Mouse (Mus musculus) v-Abl transformed pro-B cells (cell line): Measurements from ENCODE around the gene Cacna2d2.

Experiments
- in situ Hi-C, 2 experiments: fragments of 400-800 bp; cut with MboI; formaldehyde crosslinking; loops; one replicate each; pipeline ENCODE4 v1.15.1; 2025; ENCODE audit not compliant: unreplicated experiment in 2 of 2

Gene Cacna2d2

DNA sequence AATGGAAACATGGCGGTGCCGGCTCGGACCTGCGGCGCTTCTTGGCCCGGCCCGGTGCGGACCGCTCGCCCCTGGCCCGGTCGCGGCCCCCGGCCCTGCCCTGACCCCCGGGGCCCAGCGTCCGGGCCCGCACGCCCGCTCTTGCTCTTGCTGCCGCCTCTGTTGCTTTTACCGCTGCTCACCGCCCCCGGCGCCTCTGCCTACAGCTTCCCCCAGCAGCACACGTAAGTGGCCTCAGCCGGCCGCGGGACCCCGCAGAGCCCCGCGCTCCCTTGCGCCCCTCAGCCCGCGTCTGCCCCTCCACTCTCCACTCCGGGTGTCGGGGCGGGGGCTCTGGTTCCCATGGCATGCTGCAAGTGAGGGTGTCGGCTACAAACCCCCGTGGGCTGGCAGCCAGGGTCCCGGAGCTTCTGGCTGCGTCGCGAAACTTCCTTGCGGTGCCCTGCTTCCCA, 674 bp downstream of the Cacna2d2 start:
- in situ Hi-C loops, result no loop called here

DNA sequence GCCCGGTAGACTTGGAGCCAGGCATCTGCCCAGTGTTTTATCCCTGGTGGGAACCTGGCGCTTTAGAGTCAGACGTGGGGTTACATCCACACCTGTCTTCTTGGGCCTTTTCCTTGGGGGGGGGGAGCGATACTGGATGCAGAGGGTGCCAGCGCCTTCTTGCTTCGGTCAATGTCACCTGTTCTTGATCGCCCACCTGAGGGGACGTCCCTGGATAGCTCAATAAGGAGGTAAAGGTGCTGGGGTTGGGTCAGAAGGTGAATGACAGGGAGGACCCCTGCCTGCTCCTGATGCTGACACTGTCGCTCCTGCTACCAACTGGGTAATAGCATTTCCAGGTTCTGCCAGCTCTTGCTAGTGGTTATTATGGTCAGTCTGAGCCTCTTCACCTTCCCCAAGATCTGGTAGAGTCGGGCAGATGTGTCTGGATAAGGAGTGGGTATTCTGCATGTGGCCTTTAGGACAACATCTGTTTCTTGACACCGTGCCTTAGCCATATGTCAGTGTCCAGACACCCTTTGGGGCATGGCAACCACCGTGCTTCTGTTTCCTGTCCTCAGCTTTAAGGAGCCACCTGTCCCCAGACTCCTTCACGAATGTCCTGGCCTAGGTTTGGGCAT, 1.4 kb downstream of the Cacna2d2 start:
- in situ Hi-C loops, result no loop called here

DNA sequence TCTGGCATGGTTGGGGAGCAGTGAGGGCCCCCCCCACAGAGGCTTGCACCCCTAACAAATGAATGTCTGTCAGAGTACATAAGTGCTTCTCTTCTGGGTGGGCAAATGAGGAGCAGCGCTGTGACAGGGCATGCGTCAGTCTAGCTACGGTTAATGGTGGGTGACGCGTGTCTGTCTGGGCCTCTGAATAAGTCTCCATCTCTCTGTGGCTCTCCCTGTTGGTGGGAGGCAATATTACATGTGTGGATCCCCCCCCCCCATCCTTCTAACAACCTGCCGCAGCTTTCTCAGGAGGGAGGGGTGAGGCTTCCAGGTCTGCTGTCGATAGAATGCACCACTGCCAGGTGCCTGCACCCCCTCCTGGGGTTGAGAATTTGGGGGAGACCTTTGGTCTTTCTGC, 3.7 kb downstream of the Cacna2d2 start:
- in situ Hi-C loops, result no loop called here

DNA sequence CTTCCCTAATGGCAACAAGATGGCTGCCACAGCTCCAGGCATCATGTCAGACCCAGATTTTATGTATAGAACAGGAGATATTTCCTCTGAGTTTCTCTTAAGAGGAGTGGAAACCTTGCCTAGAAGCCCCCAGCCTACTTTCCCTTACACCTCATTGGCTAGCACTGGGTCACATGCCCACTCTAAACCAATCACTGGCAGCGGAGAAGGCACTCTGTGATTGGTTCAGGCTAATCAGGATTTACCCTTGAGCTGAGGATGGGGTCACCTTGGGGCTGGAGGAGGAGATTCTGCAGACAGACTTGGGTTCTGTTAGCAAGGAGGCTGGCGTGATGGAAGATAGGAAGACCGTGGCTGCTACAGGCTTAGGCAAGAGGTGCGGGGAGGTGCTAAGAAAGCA, 10.0 kb downstream of the Cacna2d2 start:
- in situ Hi-C loops, result no loop called here

DNA sequence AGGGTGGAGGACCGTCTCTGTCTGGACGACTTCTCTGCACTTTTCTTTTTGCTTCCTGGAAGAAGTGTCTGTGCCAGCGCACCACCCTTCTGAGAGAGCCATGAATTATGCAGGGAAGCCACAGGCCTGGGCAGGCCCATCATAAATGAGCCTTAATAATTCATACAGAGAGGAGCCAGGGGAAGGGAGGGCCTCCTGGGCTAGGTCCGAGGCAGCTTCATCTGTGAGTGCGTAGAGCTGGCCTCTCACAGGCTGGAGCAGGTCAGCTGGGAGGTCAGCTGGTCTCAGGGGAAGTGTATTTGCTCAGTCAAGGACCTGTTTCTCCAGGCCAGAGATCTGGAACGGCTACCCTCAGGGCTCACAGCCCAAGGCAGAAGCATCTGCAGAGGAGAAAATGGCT, 17.7 kb downstream of the Cacna2d2 start:
- in situ Hi-C loops, result no loop called here

DNA sequence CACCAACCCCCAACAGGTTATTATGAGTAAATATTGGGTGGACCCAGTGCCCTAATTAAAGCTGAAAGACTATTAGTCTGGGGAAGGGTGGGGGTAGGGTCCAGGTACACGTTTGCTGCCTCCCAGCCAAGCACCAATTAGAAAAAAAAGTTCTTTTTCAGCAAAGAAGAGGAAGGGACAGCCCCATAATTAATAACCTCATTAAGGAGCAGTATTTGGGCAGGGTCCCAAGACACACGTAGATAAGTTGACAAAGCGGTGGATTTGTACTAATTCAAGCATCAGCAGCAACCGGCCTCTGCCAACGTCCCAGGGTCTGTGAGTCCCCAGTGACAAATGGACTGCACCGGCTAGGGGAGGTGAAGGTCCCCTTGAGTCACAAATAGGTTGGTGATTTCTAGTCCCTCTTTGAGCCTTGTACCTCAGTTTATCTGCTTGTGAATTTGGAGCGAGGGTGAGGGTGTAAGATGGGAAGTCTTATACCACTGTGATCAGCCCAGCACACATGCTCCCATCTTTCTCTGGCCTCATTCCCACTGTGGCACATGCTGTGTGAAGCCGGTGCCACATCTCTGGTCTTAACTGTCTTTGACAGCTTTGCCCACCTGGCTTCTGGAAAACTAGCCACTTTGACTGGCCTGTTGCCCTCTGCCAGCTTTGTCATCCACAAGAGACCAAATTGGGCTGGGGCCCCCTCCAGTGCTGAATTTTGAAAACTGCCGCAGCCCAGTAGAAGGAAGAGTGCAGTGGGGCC, 20.3 kb downstream of the Cacna2d2 start:
- in situ Hi-C loops, result no loop called here

DNA sequence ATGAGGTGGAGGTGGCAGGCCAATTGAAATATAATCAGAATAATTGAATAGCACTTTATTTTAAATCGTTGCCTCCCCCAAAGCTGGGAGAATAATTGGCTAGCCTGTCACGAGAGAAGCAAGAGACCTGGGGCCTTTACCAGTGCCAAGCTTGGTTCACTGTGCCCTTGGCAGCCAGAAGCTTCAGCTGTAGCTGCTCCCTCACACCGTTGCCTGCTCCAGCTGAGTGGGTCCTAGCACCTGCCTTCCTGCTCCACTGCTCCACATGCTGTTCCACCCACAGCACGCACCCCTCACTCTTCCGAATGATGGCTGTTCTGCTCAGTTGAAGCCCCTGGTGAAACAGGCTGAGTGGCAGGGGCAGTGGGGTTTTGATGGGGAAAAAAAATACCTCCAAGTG, 21.5 kb downstream of the Cacna2d2 start:
- in situ Hi-C loops, result no loop called here

DNA sequence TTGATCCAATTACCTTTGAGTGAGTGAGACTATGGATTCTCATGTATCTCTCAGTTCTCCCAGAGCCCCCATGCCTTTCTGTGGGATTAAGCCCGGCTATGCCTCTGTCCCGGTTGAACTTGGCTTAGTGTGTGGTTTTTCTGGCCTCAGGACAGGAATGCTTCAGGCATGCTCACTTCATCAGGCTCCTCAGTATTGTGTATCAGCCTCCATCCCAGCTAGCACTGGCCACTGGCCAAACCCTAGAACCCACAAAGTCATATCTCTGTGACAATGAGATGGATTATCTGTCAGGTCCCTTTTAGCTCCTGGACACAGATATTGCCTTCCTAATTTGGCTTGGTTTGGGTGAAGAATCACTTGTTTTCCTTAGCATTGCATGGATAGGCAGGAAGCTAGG, 23.5 kb downstream of the Cacna2d2 start:
- in situ Hi-C loops, result no loop called here

DNA sequence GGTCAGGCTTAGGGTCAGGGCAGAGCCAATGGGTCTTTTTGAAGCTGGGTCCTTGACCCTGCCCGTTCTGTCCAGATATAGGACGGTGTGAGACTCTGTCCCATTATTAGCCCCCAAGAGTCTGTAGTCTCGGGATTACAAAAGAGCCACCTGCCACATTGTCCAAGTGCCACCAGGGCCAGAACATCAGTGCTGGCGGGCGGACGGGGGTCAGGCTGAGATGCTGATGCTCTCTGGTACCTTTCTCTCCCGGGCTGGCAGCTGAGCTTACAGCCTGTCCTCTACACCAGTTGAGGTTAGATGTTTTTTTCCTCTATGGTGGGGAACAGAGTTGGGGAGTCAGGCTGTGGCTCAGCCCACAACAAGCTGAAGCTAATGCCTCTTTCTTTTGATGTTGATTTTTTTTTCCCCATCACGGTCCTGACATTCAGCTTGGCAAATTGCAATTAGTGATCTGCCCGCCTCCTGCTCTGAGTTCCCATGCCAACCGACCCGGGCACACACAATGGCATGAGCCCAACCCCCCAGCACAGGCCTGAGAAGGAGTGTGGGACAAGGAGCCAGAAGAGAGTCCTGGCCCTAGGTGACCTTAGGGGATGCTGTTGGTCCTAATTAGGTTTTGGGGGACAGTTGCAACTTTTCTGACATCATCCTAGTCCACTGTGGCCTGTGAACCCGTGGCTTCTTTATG, 25.2 kb downstream of the Cacna2d2 start:
- in situ Hi-C loops, result no loop called here

DNA sequence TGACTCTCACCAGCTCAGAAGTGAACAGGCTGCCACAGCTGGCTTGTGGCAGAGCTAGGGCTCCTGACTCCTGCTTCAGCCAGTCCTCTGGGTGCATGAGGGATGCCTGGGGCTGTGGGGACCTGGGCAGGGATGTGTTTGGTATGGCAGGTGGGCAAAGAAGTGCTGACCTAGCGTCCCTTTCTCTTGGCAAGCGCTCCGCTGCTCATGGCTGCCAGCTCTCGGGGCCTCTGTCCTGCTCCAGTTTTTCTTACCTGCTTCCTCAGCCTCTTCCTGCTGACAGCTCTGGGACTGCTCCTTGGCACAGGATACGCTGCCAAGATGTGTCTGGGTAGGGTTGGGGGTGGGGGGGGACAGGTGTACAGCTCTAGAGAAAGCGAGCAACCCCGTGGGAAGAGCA, 28.5 kb downstream of the Cacna2d2 start:
- in situ Hi-C loops, result no loop called here

DNA sequence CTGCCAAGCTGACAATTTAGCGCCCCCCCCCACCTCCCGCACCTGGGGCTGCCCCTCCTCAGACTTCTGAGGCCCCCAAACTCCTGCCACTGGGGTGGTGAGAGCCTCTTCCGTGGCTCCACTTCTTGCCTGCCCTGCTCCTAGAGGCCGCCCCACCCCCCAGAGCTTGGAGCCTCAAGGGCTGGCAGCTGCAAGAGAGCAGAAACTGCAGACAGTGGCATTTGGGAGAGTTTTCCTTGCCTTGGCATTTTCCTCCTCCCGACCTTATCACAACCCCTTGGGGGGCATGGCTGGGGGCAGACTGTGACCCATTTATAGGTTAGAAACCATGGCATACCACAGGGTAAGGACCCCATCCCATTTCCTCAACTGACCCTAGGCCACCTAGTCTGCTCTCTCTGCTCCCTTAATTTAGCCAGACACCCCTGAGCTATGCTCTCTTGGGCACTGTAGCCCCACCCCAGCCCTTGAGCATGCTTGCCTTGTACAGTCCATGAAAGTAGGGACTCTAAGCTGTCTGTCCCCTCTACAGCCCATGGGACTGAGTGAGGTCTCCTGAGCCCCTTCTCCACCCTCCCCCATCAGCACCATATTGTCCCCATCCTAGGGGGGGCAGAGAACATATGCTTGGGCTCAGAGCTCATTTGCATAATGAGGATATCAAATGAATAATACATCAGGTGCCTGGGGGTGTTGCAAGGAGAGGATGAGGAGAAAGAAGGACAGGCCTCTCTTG, 29.2 kb downstream of the Cacna2d2 start:
- in situ Hi-C loops, result no loop called here

DNA sequence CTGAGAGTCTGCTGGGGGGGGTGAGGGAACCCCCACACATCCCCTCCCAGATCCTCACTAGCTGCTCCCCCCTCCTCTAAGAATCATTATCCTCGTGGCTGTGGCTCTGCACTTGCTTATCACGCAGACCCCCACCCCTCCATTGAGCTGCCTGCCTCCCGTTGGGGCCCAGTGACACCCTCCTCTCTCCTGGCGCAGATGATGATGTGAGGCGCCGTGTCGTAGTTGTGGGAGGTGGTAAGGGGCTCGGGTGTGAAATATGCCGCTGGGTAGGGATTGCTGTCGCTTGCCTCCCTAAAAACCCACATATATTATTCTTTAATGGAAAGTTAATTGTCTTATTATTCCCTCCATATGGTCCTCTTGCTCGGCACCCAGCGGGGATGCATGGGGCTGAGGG, 31.0 kb downstream of the Cacna2d2 start:
- in situ Hi-C loops, result no loop called here

DNA sequence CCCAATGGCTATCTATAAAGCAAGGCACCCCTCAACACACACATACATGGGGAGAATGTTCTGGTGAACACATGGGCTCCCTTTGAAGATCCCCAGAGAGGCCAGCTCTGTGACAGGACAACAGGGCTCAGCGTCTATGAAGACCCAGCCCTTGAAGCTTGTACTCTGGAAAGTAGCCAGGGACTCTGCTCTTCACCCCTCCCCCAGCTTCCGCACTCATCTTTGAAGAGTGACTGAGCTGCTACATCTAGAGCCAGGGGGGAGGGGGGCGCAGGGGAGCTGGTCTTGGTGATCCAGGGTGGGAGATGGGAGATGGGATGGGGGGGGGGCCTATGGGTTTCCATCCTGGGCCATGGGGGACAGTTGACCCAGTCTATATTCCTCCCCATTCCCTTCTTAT, 33.1 kb downstream of the Cacna2d2 start:
- in situ Hi-C loops, result no loop called here

DNA sequence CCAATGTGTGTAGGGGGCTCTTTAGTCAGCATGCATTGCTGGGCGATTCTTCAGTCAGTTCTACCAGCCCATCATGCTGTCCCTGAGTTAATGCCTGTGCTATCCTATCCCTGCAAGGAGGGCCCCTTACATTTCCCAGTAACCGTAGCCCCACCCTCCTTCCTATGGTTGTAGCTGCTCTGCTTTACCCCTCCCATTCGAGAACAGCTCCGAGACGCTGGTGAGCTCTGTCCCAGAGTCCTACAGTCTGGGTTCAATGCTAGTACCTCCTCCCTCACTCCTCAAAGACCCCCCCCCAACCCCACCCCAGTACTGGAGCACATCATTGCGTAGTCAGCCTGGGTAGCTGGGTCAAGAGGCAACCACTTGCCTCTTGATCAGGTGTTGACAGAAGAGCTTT, 35.4 kb downstream of the Cacna2d2 start:
- in situ Hi-C loops, result no loop called here

DNA sequence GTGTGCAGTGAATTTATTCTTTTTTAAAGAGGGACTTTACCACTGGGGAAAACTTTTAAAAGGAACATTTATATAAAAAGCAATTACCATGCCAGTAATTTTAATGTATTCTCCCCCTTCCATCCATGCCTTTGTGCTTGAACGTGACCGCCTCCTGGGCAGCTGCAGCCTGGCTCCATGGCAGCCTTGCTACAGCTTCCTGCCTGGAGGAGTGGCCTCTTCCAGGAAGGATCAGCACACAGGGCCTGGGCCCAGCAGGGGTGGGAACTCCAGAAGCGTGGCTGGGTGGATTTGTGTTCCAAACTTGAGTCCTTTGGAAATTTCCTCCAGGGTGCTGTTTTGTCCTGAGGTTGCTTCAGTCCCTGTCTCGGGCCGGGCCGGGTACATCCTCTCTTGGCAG, 35.9 kb downstream of the Cacna2d2 start:
- in situ Hi-C loops, result no loop called here

DNA sequence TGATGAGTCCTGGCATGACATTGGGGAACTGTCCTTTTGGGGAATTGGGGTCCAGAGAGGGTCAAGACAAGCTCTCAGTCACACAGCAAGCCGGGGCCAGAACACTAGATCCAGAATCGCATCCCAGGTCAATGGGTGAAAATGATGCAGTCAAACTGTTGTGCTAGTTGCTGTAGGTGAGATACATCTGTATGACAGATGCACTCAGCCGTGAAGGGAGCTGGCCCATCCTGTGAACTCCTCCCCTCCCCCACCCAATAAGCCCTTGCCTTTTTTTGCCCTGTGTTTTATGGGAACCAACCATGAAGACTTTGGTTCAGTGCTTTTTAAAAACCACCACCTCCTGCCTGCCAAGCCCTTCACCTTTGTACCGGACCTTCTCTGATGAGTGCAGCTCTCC, 43.5 kb downstream of the Cacna2d2 start:
- in situ Hi-C loops, result no loop called here

DNA sequence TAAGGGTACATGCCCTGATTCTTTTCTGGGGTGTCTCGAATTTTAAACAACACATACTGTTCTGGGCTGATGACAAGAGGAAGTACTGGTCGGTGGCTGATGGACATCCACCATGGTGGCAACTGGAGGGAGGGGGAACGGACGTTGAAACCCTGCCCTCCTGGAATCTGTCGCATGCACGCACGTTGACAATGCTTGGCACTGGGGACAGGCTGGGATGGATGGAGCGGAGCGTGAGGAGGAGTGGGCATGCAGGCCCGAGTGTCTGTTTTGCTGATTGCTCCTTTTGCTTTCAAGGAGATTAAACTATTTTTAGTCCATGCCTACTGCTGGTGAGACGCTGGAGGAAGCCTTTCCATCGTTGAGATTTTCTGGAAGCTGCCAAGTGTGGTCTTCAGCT, 43.9 kb downstream of the Cacna2d2 start:
- in situ Hi-C loops, result no loop called here

DNA sequence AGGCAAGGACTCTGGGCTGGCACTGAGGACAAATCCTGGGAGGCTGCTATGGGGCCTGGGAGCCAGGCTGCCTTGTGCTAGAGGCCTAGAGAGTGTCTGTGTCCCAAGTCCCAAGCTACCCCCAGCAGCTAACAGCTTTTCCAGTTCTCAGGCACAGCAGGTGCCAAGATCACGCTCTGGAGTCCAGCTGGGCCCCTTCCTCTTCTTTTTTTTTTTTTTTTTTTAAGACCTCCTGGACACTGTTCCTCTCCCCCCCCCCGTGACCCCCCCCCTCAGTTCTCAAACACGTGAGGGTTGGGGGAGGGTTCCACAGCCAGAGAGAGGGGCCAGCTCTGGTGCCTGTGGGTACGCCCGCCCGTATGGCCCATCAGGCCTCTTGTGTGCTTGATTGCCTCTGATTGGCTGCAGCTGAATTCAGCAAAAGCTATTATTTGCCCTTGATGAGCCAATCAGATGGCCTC, 45.6 kb downstream of the Cacna2d2 start:
- in situ Hi-C loops, result no loop called here

DNA sequence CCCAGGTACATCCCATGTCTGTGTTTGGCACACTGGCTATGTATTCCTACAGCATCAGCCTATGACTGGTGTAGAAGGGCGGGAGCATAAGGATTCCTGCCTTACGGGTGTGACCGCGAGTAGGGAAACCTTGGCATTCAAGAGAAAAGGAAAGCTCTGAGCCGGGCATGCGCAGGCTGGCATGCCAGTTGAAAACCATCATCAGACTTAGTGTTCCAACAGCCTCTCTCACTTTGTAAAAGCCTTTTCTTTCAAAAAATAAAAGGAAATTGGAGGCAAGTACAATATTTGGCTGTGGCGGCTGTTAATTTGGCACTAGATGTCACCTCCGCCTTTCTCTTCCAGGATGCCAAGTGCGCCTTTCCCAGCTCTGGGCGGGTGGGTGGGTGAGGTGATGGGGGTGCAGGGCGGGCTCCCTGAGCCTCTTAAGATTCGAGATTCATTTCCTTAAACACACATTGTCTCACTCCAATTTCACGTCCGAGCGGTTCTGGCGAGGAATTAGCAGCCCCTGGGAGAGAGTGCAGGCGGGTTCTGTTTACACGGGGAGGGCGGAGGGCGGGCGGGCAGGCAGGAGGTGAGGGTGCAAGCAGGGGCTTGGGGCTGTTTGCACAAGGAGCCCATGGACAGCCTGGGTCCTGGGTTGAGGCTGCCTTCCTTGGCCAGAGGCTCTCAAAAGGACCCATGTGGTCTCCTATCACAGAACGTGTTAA, 49.5 kb downstream of the Cacna2d2 start:
- in situ Hi-C loops, result no loop called here

DNA sequence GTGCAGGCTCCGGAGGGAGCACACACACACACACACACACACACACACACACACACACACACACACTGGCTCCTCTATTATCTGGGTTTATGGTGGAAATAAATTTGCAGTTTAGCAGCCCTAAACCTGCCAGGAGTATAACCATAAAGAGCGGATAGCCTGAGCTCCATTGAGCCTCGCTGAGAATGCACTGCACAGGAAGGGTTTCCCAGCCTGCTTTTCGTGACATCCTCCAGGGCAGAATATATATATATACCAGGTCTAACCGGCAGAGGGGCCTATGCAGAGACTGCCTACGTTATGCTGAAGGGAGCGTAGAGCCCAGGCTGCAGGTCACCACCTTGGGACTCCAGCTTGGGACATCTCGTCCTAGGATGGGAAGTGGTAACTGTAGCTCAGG, 52.0 kb downstream of the Cacna2d2 start:
- in situ Hi-C loops, result no loop called here
